Mouse (Mus musculus): ENCODE data around the gene Cd69. TPM values are rescaled to one million over a fixed set of nuclear protein-coding genes. Genes with fewer than 3 reads are reported as not detected.

The Cd69 gene
- polyA plus RNA-seq, 1 experiment = 1.7 TPM

DNA sequence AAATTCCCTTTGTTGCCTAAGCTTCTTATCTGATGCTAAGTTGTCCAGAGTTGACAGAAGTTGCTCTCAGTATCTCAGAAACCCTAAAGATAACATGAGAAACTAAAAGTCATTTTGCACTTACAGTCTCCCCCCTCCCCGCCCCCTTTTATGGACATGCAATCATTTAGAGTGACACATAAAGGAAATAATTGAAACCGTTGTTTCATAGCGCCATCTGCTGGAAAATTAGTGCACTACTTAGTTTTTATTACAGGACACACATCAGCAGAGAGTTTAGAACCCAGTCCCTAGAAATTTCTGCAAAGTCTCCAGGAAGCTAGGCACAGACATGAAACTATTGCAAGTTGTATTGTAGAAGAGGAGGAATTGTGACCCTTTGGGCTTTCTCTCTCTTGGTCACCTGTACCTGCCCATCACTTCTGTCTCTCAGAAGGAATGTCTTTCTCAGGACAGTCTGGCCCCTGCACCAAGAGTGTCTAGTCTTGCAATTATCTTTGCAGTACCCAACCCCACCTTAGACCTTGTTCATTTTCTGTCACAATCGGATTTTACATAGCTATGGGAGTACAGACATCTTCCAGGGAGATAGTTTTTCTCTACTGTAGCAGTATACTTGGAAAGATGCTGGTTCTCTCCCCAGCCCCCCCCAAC, 20.2 kb downstream of the Cd69 start:
- H3K4me3 ChIP-seq (ENCODE audit: insufficient read depth, low read length) = no peak overlapping the region
- peaks cover 5% of the 10 kb centered on the region; the same call in 1 of the 2 replicates for H3K4me1 ChIP-seq (ENCODE audit: control insufficient read depth, insufficient read depth, low read length)
- no peak overlapping the region for H3K27ac ChIP-seq (ENCODE audit: insufficient read depth, low read depth, low read length)
- TF ChIP-seq CTCF (IDR thresholded peaks at IDR 0.05; ENCODE audit: low read depth, low read length) (no peak), POLR2A (IDR thresholded peaks at IDR 0.05; ENCODE audit: borderline replicate concordance, low read depth, low read length) (no peak)

- no peak for TF ChIP-seq POLR2A (IDR thresholded peaks at IDR 0.05; ENCODE audit: borderline replicate concordance, low read depth, low read length)
- TF ChIP-seq CTCF (IDR thresholded peaks at IDR 0.05; ENCODE audit: low read depth, low read length) = no peak
- peaks cover 5% of the 10 kb centered on the region; the same call in 1 of the 2 replicates for H3K4me1 ChIP-seq (ENCODE audit: control insufficient read depth, insufficient read depth, low read length)
- no peak overlapping the region for H3K4me3 ChIP-seq (ENCODE audit: insufficient read depth, low read length)
- no peak overlapping the region for H3K27ac ChIP-seq (ENCODE audit: insufficient read depth, low read depth, low read length)
These were observed 20.9 kb downstream of the Cd69 start for GRCm38 (mm10) chr6:129254314-129254713.

- TF ChIP-seq POLR2A (IDR thresholded peaks at IDR 0.05; ENCODE audit: borderline replicate concordance, low read depth, low read length) (no peak), CTCF (IDR thresholded peaks at IDR 0.05; ENCODE audit: low read depth, low read length) (no peak)
- Histone ChIP-seq H3K4me3 (ENCODE audit: insufficient read depth, low read length) (no peak overlapping the region), H3K27ac (ENCODE audit: insufficient read depth, low read depth, low read length) (no peak overlapping the region), H3K4me1 (ENCODE audit: control insufficient read depth, insufficient read depth, low read length) (peaks cover 3% of the 10 kb centered on the region; the same call in 1 of the 2 replicates)
These were observed 27.0 kb downstream of the Cd69 start for GRCm38 (mm10) chr6:129248243-129248642.

DNA sequence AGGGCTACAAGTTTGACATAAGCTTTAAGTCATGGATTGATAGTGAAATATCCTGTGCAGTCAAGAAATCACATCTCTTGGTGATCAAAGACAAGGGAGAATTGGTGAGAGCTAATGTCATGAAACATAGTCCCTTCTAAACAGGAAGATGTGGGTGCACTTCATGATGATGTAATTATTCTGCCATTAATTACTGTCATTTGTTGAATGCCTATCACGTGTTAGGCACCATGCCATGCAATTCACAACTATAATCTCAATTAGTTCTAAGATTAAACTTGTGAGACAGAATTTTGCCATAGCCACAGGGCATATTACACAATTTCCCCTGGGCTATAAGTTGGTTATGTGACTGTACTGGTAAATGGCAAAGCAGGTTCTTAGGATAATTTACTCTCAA, 28.2 kb downstream of the Cd69 start:
- TF ChIP-seq CTCF (IDR thresholded peaks at IDR 0.05; ENCODE audit: low read depth, low read length) = no peak
- TF ChIP-seq POLR2A (IDR thresholded peaks at IDR 0.05; ENCODE audit: borderline replicate concordance, low read depth, low read length) = no peak
- Histone ChIP-seq H3K4me3 (ENCODE audit: insufficient read depth, low read length) (no peak overlapping the region), H3K27ac (ENCODE audit: insufficient read depth, low read depth, low read length) (no peak overlapping the region), H3K4me1 (ENCODE audit: control insufficient read depth, insufficient read depth, low read length) (peaks cover 3% of the 10 kb centered on the region; the same call in 1 of the 2 replicates)

- TF ChIP-seq CTCF (IDR thresholded peaks at IDR 0.05; ENCODE audit: low read depth, low read length) = no peak
- TF ChIP-seq POLR2A (IDR thresholded peaks at IDR 0.05; ENCODE audit: borderline replicate concordance, low read depth, low read length) = no peak
- no peak overlapping the region for H3K4me3 ChIP-seq (ENCODE audit: insufficient read depth, low read length)
- H3K27ac ChIP-seq (ENCODE audit: insufficient read depth, low read depth, low read length) = no peak overlapping the region
- H3K4me1 ChIP-seq (ENCODE audit: control insufficient read depth, insufficient read depth, low read length) = peaks cover 3% of the 10 kb centered on the region; the same call in 1 of the 2 replicates
These were observed 29.4 kb downstream of the Cd69 start for GRCm38 (mm10) chr6:129245793-129246192.

- no peak overlapping the region for H3K4me3 ChIP-seq (ENCODE audit: insufficient read depth, low read length)
- peaks cover 3% of the 10 kb centered on the region for H3K4me1 ChIP-seq (ENCODE audit: control insufficient read depth, insufficient read depth, low read length)
- H3K27ac ChIP-seq (ENCODE audit: insufficient read depth, low read depth, low read length) = no peak overlapping the region
- TF ChIP-seq CTCF (IDR thresholded peaks at IDR 0.05; ENCODE audit: low read depth, low read length) (no peak), POLR2A (IDR thresholded peaks at IDR 0.05; ENCODE audit: borderline replicate concordance, low read depth, low read length) (no peak)
These were observed 33.3 kb downstream of the Cd69 start for GRCm38 (mm10) chr6:129241907-129242306.

DNA sequence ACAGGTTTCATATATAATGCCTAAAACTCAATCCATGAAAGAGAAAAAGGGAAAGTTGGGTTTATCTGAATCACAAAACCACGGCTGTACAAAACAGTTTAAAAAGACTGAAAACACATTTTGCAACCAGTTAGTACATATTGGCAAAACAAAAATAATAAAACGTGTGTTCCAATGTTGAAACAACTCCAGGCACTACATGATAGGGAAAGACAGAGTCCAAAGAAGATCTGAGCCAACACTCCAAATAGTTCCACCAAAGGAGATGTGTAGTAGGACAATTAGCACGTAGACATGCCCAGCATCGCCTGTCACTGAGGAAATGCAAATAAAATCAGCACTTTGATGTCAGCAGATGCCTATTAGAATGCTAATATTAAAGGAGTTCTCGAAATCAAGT, 33.8 kb downstream of the Cd69 start:
- Histone ChIP-seq H3K27ac (ENCODE audit: insufficient read depth, low read depth, low read length) (no peak overlapping the region), H3K4me1 (ENCODE audit: control insufficient read depth, insufficient read depth, low read length) (peaks cover 6% of the 10 kb centered on the region), H3K4me3 (ENCODE audit: insufficient read depth, low read length) (no peak overlapping the region)
- TF ChIP-seq POLR2A (IDR thresholded peaks at IDR 0.05; ENCODE audit: borderline replicate concordance, low read depth, low read length) (no peak), CTCF (IDR thresholded peaks at IDR 0.05; ENCODE audit: low read depth, low read length) (no peak)

DNA sequence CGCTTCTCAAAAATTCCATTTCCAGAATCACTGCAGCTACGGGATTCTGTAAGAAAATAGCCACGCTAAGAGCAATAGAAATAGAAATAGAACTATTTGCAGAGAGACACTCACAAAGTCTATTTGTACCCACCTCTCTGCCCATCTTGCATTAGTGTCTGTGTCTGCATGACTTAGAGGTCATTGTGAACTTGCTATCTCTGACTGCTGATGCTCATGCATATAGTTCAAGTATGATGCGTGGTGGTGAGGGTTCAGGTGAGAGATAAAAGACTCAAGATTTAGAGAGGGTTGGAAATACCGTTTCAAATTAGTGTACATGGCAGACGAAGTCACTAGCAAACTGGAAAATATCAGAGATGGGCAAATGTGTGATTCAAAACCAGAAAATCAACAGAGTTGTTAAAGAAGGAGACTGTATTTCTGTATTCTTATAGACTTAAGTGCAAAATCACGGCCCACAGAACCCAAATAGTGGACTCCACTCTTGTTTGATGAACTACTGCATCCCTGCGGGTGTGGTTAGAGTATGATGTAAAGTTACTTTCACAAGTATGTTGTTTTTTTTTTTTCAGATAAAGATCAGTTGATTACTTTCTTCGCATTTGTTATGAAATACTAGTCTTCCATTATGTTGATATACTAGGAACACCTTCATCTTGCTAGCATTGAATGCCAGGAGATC, 35.5 kb downstream of the Cd69 start:
- TF ChIP-seq POLR2A (IDR thresholded peaks at IDR 0.05; ENCODE audit: borderline replicate concordance, low read depth, low read length) (no peak), CTCF (IDR thresholded peaks at IDR 0.05; ENCODE audit: low read depth, low read length) (no peak)
- Histone ChIP-seq H3K27ac (ENCODE audit: insufficient read depth, low read depth, low read length) (no peak overlapping the region), H3K4me3 (ENCODE audit: insufficient read depth, low read length) (no peak overlapping the region), H3K4me1 (ENCODE audit: control insufficient read depth, insufficient read depth, low read length) (peaks cover 19% of the 10 kb centered on the region)

- TF ChIP-seq POLR2A (IDR thresholded peaks at IDR 0.05; ENCODE audit: borderline replicate concordance, low read depth, low read length) (no peak), CTCF (IDR thresholded peaks at IDR 0.05; ENCODE audit: low read depth, low read length) (no peak)
- Histone ChIP-seq H3K27ac (ENCODE audit: insufficient read depth, low read depth, low read length) (peak overlapping the region; percentile 100), H3K4me3 (ENCODE audit: insufficient read depth, low read length) (peak overlapping the region; percentile 74), H3K4me1 (ENCODE audit: control insufficient read depth, insufficient read depth, low read length) (peaks cover 32% of the 10 kb centered on the region)
These were observed 36.8 kb downstream of the Cd69 start for GRCm38 (mm10) chr6:129238275-129239038.
